Mouse (Mus musculus) neural tube, embryonic 10.5 days (tissue): ENCODE measurements around the gene Ecm1.

Source experiments
- DNase-seq: peaks from one replicate; pipeline ENCODE4 v3.0.0-alpha.2; 2017; ENCODE audit warnings: low spot score; ENCODE audit errors: extremely low spot score

The Ecm1 gene

DNA sequence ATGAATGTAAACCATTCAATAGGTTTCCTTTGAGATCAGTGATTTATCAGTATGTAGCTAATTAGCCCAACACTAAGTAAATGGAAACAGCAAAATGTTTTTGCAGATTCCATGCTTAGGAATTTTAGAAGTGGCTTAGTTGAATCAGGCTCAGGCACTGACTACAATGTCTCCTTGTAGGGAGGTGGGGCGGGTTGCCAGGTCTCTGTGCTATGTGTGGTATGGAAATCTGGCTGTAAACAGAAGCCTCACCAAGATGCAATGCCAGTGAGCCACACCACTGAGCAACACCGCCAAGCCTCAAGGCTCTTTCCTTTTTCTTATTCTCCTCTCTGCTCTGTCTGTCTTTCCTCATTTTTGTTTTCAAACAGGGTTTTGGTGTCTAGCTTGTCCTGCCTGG lies 10.5 kb downstream of the Ecm1 start:
- DNase-seq = no peak

DNA sequence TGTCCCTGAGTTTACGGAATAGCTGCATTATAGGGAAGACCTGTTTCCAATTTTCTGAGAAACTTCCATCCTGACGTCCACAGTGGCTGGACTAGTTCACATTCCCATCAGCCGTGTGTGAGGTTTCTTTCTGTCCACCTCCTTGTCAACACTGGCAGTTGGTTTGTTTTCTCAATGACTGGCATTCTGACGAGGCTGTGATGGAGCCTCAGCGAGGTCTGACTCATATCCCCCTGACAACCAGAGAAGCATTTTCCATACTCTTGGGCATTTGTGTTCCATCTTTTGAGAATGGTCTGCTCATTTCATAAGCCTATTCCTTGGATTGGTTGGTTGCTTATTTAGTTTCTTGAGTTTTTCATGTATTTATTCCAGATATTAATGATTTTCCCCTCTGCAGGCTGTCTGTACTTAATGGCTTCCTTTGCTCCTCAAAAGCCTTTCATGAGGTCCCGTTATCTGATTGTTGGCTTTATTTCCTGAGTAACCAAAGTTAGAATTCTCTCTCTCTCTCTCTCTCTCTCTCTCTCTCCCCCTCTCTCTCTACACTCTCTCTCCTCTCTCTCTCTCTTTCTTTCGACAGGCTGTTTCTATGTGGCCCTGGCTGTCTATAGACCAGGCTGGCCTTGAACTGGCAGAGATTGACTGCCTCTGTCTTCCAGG lies 12.5 kb downstream of the Ecm1 start:
- DNase-seq = no peak

DNA sequence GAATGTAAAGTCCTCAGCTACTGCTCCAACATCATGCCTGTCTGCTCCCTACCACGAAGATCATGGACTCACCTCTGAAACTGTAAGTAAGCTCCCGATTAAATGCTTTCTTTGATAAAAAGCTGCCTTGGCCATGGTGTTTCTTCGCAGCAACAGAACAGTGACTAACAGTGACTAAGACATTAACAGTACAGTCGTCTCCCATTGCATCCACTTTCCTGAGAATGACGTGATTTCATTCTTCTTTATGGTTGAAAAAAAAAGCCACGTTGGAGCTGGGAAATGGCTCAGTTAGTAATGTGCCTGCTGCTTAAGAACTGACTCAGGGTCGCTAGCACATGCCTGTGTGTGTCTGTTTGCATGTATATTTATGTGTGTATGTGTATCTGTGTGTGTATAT lies 13.5 kb downstream of the Ecm1 start:
- DNase-seq = no peak

DNA sequence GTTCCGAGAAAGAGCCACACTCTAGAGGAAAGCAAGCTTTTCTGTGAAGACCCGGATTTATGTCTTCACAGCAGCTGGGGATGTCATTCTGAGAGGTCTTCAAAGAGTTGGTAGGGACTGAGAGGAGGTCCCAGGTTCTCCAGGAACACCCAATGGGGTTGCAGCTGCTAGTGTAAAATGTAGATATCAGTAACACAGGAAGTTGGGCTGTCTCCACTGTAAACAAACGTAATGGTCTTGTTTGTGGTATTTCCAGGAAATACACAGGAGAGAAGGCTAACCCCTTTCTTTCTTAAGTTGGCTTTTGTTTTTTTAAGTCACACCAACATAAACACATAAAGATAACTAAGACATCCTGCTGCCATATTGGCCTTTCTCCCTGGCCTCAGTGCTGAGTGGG lies 17.0 kb downstream of the Ecm1 start:
- DNase-seq = no peak

DNA sequence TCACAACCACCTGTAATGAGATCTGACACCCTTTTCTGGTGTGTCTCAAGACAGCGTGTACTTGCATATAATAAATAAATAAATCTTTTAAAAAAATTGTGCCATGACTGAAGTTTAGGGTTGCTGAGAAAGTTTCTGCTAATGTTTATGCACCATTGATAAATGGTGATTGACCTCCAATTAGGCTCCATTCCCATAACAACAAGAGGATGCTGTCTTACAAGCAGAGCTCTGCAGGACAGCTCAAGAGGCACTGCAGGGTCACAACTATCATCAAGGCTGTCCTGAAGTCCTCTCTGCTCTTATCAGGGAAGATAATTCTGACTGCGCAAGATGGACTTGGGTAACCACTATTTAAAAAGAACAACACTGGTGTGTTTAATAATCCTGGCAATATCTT lies 21.2 kb downstream of the Ecm1 start:
- no peak for DNase-seq

DNA sequence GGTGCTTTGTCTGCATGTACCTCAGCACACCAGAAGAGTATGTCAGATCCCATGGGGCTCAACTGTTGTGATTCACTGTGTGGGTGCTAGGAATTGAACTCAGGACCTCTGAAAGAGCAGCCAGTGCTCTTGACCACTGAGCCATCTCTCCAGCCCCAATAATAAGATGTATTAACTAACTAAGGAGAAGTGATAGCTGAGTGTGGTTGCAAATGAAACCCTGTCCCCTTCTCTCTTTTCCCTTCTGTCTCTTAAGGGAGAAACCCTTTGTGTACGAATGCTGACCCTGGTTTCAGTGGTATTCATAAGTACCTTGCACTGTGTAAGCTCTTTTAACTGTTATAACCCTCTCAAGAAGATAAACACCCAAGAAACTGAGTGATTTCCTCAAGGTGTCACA lies 23.3 kb downstream of the Ecm1 start:
- no peak for DNase-seq

DNA sequence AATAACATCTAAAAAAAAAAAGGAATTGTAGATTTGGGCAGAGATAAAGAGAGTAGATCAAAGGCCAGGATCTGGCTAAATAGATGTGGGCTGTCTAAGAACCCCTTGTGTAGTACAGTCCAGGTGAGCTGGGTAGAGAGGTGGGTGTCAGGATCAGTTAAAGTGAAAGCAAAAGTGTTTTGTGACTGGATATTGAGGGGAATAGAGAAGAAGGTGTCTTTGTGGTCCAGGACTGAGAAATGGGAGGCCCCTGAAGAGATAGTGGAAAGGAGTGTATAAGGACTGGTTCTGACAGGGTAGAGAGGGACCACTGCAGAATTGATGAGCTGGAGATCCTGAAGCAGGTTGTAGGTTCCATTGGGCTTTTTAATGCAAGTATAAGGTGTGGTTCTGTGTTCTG lies 29.4 kb downstream of the Ecm1 start:
- DNase-seq = no peak

DNA sequence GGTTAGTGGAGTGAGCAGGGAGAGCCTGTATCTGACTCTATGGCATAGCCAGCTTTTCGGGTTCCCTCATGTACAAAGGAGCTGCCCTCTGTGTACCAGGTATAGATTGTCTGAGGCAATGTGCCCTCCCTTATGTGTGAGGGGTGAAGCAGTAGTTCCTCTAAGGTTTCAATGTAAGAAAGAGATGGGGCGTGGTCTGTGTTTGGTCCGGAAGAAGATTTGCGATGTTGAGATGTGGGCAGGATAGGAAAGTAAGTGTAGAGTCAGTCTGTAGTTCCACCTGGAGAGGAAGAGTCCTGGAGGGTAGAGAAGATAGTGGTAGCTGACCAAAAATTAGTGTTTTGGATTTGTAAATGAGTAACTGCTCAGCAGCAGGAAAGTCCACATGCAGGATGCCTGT lies 30.3 kb downstream of the Ecm1 start:
- DNase-seq = no peak

DNA sequence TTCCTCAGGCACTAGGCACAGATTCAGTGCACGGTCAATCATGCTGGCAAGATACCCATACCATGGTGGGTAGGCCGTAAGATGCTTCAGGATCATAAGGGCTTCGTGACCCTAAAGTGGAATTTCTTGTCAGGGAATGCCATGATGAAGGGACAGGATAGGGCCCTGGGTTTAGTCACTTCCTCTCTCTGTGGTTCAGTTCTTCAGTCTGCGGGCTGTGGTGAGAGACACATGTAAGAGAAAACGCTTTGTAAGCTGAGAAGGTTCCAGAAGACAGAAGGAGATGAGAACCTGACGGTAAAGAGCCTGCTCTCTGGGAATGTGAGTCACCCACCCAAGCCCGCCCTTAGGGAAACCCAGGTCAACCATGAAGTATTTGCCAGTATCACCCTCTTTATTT lies 31.9 kb downstream of the Ecm1 start:
- no peak for DNase-seq

DNA sequence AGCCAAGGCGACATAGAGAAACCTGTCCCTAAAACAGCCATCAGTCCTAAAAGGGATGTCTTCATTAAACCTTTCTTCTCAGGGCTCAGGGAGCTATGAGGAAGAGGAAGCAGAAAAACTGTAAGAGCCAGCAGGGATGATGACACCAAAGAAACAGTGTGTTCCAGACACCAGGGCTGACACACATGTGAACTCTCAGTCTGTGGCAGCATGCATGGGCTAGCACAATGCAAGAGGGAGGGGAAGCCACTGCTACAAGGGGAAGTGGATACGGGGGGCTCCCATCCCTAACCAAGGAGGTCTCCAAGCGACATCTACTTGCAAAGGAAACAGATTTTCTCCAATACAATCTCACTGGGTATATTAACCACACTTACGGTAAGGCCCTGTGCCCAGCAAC lies 33.1 kb downstream of the Ecm1 start:
- no peak for DNase-seq

DNA sequence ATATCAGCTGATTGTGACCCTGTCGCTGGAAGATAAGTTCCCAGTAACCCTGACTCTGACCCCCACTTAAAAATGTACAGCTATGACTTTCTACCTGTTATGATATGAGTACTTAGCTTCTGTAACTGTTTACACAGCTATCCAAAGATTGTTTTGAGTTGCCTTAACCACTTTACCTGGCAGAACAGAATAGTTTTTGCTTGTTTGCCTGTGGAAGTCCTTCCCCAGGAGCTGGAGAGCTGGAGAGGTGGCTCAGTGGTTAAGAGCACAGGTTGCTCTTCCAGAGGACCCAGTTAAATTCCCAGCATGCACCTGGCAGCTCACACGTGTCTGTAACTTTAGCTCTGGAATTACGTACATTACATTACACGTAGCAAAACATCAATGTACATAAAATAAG lies 34.8 kb downstream of the Ecm1 start:
- no peak for DNase-seq

DNA sequence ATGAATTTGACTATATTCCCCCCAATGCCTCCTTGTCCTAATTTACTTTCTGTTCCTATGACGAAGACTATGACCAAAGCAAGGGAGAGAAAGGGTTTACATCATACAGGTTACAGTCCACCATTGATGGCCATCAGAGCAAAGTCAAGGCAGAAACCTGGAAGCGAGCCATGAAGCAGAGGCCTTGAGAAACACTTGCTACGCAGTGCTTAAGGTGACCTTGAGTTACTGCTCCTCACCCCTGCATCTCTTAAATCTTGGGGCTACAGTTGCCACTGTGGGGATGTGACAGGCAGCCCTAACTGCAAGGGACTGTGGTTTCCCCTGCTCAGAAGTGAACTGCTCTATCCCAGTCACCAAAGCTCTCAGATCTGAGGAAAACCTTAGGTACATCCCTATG lies 36.1 kb downstream of the Ecm1 start:
- no peak for DNase-seq

DNA sequence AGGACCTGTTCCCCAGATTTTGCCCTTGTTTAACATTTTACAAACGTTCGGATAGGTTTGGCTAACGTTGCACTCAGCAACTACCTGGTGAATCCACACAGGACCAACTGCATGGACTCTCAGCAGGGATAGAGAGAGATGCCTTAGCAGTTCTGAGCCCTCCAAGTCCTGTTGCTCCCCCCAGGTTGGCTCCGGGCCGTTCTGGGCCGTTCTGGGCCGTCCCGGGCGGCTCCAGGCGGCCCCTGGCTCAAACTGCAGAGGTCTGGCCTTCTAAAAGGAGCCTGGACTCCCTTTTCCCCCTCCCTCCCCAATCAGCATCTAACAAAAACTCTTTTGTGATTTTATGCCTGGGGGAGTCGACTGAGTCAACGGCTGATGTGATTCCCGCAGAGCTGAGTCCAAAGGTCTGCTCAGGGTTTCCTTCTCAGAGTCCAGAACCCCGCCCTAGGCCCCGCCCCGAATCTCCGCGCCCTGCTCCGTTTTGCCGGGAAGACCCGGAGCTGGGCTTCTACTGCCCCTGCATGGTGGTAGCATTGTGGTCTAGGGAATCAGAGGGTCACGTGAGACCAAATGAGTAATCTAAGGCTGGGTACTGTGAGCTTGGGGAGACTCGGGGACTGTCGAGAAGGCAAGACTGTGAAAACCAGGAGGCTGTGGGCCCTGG lies 37.4 kb downstream of the Ecm1 start:
- DNase-seq = peak; percentile 83

DNA sequence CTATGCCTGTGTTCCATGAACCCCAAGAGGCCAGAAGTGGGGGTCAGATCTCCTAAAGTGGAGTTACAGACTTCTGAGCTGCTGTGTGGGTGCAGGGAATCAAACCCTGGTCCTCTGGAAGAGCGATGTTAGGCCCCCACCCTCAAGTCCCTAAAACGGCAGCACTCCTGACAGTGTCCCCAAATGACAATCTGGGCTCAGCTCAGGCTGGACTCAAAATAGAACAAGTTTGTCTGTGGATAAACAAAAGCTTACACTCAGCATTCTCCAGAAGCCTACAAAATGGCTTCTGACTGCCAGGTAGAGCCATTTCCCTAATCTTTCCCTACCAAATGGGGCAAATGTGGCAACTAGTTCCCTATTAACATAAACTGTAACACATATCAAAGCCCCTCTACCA lies 38.3 kb downstream of the Ecm1 start:
- no peak for DNase-seq

DNA sequence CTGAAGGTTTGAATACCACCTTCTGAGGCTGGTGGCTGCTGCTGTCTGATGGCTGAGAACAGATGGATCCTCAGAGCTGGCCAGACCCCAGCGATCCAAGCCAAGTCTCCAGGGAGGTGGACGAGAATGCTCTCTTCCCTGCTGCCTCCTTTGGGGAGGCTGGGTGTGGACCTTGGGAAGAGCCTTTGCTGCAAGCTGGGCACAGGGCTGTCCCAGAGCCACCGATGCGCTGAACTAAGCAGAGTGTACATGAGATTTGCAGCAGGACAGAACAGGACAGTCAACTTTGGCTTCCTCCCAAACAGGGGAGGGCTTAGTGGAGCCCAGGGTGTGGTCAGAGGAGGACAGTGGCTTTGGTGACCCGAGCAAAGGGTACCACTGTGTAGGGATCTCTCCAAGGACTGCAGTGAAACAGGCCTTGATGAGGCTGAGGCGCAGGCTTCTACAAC lies 39.1 kb downstream of the Ecm1 start:
- no peak for DNase-seq

DNA sequence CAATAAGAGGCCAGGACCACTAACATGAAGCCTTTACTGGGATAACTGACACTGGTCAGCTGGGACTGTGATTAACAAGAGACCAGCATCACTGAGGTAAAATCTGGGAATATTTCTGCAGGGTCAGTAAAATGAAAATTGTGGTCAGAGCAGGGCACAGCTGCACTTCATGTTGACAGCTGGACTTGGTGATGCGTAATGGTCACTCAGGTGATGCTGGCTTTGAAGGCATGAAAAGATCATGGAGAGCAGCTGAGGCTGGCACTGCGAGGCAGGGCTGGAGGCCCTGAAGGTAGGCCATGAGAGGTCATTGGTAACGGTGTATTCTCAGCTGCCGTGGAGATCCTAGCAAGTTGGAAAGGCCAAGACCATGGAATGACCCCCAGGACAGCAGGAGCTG lies 41.1 kb downstream of the Ecm1 start:
- peak; percentile 12 for DNase-seq

DNA sequence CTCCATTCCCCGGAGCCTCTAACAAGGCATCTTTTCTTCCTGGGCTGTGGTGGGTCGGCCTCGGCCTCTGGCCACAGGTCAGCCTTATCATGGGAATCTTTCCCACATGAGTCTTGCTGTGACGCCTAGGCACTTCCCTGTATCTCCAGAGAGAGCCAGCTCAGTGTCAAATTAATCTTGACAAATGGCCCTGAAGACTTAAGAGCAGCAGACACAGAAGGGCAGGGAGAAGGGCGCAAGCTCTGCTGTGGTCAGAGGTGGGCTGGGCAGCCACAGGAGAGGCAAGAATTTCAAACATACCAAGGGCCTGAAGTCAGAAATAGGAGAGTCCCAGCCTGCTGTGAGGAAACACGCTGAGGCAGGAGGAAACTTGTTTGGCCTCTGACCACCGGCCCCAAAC lies 43.0 kb downstream of the Ecm1 start:
- peak; percentile 42 for DNase-seq

DNA sequence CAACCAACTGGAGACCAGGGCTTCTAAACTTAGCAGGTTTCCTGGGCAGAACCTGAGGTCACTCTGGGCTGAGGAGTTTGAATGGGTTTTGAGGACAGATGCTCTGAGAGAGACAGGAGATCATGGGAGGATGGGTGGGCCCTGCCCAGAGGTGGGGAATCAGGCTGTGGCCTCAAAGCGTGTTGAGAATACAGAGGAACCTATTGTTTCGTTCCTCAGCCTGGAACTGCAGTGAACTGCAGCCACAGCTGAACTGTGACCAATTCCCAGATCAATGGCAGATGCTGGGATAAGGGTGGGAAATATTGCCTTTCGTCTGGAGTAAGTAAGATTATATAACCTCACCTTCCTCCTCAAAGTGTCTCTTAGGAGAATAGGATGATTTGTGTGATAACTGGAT lies 43.6 kb downstream of the Ecm1 start:
- DNase-seq = no peak

DNA sequence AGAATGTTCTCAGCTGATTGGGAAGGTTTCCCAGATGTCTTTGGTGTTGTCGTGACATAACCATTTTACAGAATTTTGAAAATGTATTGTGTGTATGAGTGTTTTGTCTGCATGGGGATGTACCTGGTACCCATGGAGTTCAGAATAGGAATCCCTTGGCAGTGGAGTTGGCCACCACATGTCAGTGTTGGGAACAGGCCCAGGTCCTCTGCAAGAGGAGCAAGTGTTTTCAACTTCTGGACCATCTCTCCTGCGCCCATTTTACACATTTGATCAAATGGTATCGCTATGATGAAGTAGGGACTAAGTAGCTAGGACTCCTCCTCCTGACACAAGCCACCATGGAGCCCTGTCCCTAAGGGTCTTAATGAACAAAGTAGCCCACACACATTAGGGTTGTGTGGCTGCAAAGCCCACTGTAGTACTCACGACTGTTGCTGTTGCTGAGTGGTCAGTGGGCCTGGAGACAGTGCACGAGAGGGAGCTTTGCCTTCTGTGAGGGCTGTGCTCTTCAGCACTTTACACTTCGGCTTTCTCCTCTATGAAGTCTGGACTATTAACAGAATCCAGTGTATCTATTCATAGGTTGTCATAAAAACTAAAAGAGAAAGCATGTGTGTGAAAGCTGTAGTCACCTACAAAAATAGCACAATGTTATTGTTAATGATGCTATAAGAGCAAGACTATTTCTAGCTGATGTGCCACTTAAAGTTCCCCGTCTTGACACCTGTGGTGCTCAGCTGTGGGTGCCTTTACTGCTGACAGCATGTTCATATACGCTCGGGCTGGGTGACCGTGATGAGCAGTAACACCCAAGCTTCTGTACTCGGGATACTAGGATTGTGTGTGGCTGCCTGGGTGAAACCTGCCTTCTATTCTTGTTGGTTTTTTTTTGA lies 44.3 kb downstream of the Ecm1 start:
- DNase-seq = no peak

DNA sequence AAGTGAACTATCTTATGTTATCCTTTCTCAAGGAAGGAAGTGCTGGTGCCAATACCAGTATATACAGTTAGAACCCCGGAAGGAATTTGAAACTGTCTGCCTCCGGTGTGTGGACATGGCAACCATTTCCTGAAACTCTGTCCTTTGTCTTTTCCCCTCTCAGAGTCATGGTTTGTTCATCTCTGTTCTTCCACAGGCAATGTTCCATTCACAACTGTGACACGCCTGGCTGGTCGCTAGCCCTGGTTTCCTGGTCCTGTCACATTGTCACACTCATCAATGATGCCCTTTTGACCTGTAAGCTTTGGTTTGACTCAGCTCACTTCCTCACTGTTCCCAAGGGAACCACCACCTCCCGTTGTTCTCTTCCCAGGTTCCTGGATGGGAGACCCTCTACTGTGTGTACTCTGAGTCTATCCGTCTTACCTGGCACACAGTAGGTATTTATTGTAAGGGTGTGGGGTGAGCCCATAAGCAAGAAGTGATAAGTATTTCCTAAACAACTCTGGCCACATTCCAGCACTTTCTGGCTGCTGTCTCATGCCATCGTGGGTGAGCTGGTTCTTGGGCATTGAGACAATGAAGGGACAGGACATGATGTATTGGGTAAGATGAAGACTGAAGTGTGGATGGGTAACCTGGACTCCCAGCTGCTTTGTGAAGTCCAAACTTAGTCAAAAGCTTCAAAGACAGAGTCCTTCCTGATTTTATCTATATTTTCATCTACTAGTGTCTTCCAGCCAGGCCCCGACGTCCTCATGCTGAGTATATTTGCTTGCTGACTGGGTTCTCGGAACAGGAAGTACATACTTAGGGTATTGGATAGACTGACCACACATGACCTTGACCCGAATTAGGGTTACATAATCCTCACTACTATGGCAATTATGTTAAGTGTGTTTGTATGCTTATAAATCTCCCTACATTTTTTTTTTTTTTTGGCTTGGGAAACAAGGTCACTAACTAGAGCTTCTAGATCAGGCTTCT lies 45.3 kb downstream of the Ecm1 start:
- DNase-seq = peak; percentile 15

DNA sequence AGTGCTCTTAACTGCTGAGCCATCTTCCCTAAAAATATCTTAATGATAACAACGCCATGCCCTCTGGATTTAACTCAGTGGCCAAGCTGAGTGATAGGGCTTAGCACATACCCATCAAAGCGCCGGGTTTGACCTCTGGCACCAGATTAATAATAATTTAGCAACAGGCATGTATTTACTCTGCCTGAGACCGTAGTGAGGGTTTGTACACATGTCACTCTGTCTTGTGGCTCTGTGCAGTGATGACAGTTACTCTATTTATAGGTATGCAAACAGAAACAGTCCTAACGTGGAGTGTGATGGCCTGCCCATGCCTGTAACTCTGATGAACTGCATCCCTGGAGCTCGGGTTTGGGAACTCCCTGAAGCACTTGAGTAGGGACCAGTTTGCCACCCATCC lies 46.7 kb downstream of the Ecm1 start:
- peak; percentile 11 for DNase-seq
